Mouse (Mus musculus) megakaryocyte progenitor cell, adult 5-6 weeks (primary cell): Measurements from ENCODE around the gene Hba-x. TPM values are rescaled to one million over a fixed set of nuclear protein-coding genes. Genes with fewer than 3 reads are reported as not detected.
"Not testable (repeated sequence)": the region's sequence is repeated elsewhere in the genome, so short reads cannot be mapped to it uniquely, and the experiment has no call there.

ENCODE experiments used
- ATAC-seq: replicated peaks from 2 replicates; pipeline ENCODE4 v1.8.0; 2016; ENCODE audit warnings: mild to moderate bottlenecking, moderate TSS enrichment, inconsistent platforms; ENCODE audit not compliant: poor library complexity
- total RNA-seq, 2 experiments: library from RNA; stranded (forward) in 1 of 2; stranded (reverse) in 1 of 2; fragments of 157-497, 149-512 nt in 1 of 2; fragments of 200-1000 nt in 1 of 2; gene quantifications; 2 replicates each; pipeline versions ENCODE4 v1.2.3 to v1.2.4; 2015 to 2017

The Hba-x gene
- total RNA-seq, 2 experiments from 2014 or later, result not detected

- ATAC-seq, result no peak
Measured at GRCm38 (mm10) chr11:32285031-32285775, 9.0 kb downstream of the Hba-x start.

GRCm38 (mm10) chr11:32285887-32286286 lies 9.7 kb downstream of the Hba-x start:
- ATAC-seq, result not testable (repeated sequence)

GRCm38 (mm10) chr11:32286695-32287492 lies 10.7 kb downstream of the Hba-x start, which contains the start of gene Hbq1b:
TSS of gene Hbq1b (plus strand) at chr11:32286965.
- peak; percentile 74 for ATAC-seq

- ATAC-seq, result no peak
Measured at GRCm38 (mm10) chr11:32287493-32287825, 11.3 kb downstream of the Hba-x start.

DNA sequence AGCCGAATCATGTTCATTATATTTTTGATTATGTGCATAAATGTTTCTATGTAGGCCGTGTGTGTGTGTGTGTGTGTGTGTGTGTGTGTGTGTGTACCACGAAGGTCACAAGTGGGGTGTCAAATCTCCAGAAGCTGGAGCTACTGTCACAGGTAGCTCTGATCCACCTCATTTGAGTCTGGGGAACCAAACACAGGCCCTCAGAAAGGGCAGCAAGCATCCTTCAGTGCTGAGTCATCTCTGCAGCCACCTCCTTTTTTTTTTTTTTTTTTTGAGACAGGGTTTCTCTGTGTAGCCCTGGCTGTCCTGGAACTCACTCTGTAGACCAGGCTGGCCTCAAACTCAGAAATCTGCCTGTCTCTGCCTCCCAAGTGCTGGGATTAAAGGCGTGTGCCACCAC lies 16.6 kb downstream of the Hba-x start:
- not testable (repeated sequence) for ATAC-seq

GRCm38 (mm10) chr11:32293479-32293878 lies 17.3 kb downstream of the Hba-x start:
- ATAC-seq, result peak; percentile 35; the same call in 1 of the 2 replicates

- ATAC-seq, result peak; percentile 77
Measured at GRCm38 (mm10) chr11:32296203-32296602, 20.0 kb downstream of the Hba-x start, which contains the start of gene Hba-a2. TSS of gene Hba-a2 (plus strand) at chr11:32296489.

DNA sequence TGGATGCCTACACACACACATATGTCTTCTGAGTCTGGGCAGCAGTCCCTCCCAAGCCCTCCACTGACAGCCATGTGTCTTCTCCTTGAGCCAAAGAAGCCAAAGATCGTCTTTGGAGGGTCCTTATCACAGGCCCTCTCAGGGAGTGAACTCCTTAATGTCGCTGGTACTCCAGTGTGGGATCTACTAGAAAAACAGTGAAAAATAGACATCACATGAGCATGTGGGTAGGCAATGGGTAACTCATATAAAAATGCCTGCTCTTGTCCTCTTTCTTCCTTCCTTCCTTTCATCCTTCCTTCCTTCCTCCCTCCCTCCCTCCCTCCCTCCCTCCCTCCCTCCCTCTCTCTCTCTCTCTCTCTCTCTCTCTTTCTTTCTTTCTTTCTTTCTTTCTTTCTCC lies 21.2 kb downstream of the Hba-x start:
- ATAC-seq, result not testable (repeated sequence)

GRCm38 (mm10) chr11:32297866-32298531 lies 21.8 kb downstream of the Hba-x start:
- ATAC-seq, result no peak

DNA sequence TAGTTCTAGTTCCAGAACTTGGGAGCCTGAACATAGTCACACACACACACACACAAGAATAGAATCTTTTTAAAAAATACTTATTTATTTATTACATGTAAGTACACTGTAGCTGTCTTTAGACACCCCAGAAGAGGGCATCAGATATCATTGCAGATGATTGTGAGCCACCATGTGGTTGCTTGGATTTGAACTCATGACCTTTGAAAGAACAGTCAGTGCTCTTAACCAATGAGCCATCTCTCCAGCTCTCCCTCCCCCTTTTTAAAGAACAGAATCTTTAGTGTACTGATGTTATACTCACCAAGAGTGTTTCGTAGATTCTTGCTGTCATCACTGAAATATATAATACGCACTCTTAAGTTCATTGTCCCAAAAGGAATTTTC lies 22.3 kb downstream of the Hba-x start:
- no peak for ATAC-seq

GRCm38 (mm10) chr11:32299865-32300264 lies 23.7 kb downstream of the Hba-x start, which contains the start of gene Hbq1a:
TSS of gene Hbq1a (plus strand) at chr11:32300069.
- ATAC-seq, result peak; percentile 70

DNA sequence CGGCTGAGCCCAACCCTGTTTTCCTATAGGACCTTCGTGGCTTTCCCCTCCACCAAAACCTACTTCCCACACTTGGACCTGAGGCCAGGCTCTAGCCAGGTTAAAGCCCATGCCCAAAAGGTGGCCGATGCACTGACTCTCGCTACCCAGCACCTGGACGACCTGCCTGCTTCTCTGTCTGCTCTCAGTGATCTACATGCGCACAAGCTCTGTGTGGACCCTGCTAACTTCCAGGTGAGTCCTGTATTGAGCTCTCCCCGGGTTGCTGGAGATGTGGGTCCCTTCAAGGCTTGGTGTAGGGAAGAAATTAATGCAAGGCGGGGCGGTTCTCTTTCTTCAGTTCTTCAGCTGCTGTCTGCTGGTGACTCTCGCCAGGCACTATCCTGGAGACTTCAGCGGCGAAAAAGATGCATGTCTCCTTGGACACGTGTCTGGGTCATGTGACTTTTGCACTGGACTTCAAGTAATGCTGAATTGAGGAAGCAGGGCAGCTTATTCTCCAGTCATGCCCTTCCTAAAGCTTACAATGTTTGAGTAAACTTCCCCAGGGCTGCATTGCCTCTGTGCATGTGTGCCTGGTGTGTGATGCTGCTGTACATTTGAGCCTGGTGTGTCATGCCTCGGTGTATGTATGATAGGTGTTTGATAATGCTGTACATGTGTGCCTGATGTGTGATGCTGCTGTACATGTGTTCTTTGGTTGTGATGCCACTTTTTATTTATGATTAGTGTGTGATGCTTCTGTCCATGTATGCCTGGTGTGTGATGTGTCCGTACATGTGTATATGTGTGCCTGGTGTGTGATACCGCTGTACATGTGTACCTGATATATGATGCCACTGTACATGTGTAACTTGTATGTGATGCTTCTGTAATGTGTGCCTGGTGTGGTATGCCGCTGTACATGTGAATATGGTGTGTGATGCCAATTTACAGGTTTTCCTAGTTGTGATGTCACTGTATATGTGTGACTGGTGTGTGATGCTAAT lies 24.4 kb downstream of the Hba-x start:
- peak; percentile 20 for ATAC-seq

GRCm38 (mm10) chr11:32301506-32301905 lies 25.3 kb downstream of the Hba-x start:
- no peak for ATAC-seq

- ATAC-seq, result no peak
Measured at GRCm38 (mm10) chr11:32302824-32303419, 26.7 kb downstream of the Hba-x start.

- no peak for ATAC-seq
Measured at GRCm38 (mm10) chr11:32303455-32303854, 27.3 kb downstream of the Hba-x start.

DNA sequence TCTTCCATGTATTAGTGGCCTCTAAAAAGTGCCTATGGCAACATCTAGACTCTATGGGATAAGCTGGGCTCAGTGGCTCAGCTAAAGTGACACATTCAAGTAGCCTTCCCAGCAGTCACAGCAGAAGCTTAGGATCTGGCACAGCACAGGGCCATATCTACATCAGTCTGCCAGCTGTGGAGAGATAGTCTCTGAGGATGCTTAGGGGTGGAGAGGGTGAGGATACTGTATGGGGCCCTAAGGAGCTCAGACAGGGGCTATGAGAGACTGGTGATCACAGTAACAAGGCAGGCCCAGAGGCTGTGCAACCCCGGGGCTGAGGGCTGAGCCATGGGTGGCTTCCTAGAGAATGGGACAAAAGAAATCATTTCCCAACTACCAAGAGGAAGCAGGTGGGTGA lies 30.8 kb downstream of the Hba-x start:
- ATAC-seq, result no peak

DNA sequence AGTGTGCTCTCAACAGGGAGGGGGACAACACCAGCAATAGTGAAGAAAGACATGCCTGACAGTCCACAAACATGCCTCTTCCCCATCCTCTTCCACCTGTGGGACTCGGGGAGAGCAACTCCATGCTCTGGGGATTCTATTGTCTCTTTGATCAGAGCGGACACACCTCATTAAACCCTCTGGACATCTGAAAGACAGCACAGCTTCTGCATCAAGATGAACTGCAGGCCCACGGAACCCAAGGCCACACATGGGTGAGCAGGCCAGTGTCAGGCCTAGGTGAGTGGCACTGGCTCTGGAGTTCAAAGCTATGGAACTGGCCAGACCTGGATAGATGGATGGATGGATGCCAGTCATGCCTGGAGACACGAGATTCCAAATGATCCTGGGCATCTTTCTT lies 33.2 kb downstream of the Hba-x start:
- ATAC-seq, result no peak

- no peak; the same call in 1 of the 2 replicates for ATAC-seq
Measured at GRCm38 (mm10) chr11:32309928-32310327, 33.7 kb downstream of the Hba-x start.

- ATAC-seq, result 0 out of 2 replicates have a peak, but pooled peaks have one; percentile 18
Measured at GRCm38 (mm10) chr11:32316009-32316408, 39.8 kb downstream of the Hba-x start.
